Mouse (Mus musculus): Measurements from ENCODE around the gene Ctdnep1.
"Not testable (repeated sequence)": the region's sequence is repeated elsewhere in the genome, so short reads cannot be mapped to it uniquely, and the experiment has no call there.

Gene Ctdnep1

GRCm38 (mm10) chr11:69950807-69951459, 30.0 kb upstream of the Ctdnep1 start:
- DNase-seq (ENCODE audit: extremely low spot score, low spot score) = no peak

DNA sequence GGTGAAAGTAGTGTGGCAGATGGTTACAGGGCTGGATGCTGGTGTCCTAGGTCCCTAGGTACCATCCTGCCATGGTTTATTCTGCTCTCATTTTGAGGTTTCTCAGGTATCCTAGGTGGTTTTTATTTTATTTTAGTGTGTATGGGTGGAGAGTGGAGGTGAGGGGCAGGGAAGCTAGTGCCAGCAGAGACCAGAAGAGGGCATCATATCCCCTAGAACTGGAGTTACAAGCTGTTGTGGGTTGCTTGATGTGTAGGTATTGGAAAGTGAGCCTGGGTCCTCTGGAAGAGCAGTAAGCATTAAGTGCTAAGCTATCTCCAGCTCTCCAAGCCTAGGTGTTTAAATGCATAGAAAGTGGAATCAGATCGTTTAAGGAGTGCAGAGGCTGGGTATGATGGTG, 28.7 kb upstream of the Ctdnep1 start:
- no peak for DNase-seq (ENCODE audit: extremely low spot score, low spot score)

GRCm38 (mm10) chr11:69953267-69953915, 27.6 kb upstream of the Ctdnep1 start:
- no peak for DNase-seq (ENCODE audit: extremely low spot score, low spot score)

DNA sequence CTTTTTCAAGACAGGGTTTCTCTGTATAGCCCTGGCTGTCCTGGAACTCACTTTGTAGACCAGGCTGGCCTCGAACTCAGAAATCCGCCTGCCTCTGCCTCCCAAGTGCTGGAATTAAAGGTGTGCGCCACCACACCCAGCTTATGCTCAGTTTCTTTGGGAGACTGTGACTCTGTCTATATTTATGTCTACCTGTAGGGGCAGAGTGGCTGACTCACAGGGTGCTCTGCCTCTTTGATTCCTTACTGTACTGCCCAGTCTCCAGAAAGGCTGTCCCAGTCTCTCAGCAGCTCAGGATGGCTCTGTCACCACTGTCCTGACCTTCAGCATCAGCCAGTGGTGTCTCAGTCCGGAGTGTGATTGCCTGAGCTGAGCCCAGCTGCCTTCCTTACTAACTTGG, 25.3 kb upstream of the Ctdnep1 start:
- DNase-seq (ENCODE audit: extremely low spot score, low spot score) = not testable (repeated sequence)

DNA sequence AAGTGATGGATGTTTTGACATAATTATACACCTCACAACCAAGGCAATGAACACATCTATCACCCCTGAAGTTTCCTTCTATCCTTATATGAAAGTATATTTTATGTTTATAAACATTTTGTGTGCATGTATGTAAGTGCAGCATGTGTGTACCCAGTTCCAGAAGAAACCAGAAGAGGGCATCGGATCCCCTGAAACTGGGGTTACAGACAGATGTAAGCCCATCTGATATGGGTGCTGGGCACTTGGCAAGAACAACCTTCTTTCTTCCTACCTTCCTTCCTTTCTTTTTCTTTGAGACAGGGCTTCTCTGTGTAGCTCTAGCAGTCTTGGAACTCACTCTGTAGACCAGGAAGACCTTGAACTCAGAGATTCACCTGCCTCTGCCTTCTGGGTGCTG, 24.7 kb upstream of the Ctdnep1 start:
- no peak for DNase-seq (ENCODE audit: extremely low spot score, low spot score)

- DNase-seq (ENCODE audit: extremely low spot score, low spot score) = no peak
Measured at GRCm38 (mm10) chr11:69960616-69961015, 20.3 kb upstream of the Ctdnep1 start.

GRCm38 (mm10) chr11:69961841-69962240, 19.1 kb upstream of the Ctdnep1 start:
- no peak for DNase-seq (ENCODE audit: extremely low spot score, low spot score)

DNA sequence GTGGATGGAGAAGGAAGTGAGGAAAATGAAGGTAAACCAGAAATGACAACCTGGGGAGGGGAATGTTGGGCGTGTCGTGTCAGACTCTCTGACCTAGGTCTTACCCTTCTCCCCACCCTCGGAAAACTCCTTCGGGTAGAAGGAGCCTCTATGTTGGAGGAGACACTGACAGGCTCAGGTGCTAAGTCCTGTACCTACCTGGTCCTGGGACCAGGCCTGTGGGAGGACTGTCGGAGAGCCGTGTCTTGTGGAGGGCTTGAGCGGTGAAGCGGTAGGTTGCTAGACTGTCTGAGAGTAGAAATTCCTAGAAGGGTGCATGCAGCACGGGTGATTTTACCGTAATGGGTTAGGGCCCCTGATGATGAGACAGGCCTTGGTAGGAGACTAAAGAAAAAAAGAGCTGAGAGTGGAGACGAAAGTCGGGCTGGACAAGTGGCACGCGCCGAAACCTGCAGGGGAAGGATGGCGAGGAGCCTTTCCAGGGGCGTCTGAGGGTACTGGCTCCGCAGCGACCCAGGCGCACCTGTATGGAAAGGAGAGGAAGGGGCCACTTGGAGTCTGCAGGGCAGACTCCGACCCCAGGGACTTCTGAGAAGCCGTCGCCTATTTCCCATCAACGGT, 16.2 kb upstream of the Ctdnep1 start, which contains the start of gene Cldn7:
TSS of gene Cldn7 (plus strand) at position 130 of the 621 bp plus-strand sequence.
- DNase-seq (ENCODE audit: extremely low spot score, low spot score) = no peak

- DNase-seq (ENCODE audit: extremely low spot score, low spot score) = peak; percentile 30
Measured at GRCm38 (mm10) chr11:69965271-69966005, 15.5 kb upstream of the Ctdnep1 start.

GRCm38 (mm10) chr11:69966006-69966859, 14.7 kb upstream of the Ctdnep1 start:
- peak; percentile 57 for DNase-seq (ENCODE audit: extremely low spot score, low spot score)

GRCm38 (mm10) chr11:69966860-69967517, 14.0 kb upstream of the Ctdnep1 start:
- no peak for DNase-seq (ENCODE audit: extremely low spot score, low spot score)

- DNase-seq (ENCODE audit: extremely low spot score, low spot score) = no peak
Measured at GRCm38 (mm10) chr11:69968793-69969192, 12.2 kb upstream of the Ctdnep1 start.

GRCm38 (mm10) chr11:69970222-69970621, 10.7 kb upstream of the Ctdnep1 start:
- DNase-seq (ENCODE audit: extremely low spot score, low spot score) = no peak

DNA sequence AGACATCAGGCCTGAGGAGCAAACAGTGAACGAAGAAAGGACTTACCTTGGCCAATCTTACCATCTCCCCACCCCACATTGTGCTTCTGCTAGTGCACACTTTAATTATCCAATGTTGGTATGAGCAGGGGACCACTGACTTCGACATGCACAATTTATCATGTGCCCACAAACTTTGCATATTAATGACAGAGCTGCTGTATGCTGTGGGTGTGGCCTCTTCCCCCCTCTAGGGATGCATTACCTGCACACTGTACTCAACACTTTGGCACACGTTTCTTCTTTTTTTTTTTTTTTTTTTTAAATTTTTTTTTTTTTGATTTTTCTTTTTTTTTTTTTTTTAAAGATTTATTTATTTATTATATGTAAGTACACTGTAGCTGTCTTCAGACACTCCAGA, 10.2 kb upstream of the Ctdnep1 start:
- DNase-seq (ENCODE audit: extremely low spot score, low spot score) = no peak

DNA sequence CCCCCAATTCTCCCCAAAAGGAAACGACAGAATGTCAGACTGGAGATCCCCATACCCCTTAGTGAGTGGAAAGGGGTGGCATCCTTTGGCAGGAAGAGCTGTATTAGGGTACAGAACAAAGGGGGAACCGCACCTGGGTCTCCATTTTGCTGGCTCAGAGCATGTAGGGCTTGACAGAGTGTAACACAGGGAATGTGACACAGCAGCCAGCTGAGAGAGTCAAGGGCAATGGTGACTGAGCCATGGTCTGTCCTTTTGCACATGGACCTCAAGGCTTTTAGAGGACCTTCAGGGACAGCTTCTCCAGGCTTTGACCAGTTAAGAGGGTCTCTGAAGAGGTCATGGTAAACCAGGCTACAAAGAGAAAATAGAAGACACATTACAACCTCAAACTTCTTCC, 6.0 kb upstream of the Ctdnep1 start:
- DNase-seq (ENCODE audit: extremely low spot score, low spot score) = no peak

- DNase-seq (ENCODE audit: extremely low spot score, low spot score) = no peak
Measured at GRCm38 (mm10) chr11:69976271-69976670, 4.7 kb upstream of the Ctdnep1 start.

DNA sequence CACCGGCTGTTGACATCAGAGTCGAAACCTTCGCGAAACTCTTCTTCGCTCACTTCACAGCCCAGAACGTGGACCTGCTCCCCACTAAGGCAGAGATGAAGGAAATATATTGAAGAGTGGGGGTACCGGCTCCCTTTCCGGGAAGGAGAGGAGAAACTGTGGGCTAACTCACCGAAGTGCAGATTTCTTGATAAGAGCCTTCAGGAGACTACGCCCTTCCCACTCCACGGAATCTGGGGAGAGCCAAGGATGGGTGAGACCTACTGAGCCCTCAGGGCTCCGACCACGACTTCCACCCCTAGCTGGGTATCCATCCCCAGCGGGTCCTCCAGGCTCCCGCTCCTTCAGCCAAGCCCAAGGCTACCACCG, 1.1 kb upstream of the Ctdnep1 start:
- DNase-seq (ENCODE audit: extremely low spot score, low spot score) = no peak

DNA sequence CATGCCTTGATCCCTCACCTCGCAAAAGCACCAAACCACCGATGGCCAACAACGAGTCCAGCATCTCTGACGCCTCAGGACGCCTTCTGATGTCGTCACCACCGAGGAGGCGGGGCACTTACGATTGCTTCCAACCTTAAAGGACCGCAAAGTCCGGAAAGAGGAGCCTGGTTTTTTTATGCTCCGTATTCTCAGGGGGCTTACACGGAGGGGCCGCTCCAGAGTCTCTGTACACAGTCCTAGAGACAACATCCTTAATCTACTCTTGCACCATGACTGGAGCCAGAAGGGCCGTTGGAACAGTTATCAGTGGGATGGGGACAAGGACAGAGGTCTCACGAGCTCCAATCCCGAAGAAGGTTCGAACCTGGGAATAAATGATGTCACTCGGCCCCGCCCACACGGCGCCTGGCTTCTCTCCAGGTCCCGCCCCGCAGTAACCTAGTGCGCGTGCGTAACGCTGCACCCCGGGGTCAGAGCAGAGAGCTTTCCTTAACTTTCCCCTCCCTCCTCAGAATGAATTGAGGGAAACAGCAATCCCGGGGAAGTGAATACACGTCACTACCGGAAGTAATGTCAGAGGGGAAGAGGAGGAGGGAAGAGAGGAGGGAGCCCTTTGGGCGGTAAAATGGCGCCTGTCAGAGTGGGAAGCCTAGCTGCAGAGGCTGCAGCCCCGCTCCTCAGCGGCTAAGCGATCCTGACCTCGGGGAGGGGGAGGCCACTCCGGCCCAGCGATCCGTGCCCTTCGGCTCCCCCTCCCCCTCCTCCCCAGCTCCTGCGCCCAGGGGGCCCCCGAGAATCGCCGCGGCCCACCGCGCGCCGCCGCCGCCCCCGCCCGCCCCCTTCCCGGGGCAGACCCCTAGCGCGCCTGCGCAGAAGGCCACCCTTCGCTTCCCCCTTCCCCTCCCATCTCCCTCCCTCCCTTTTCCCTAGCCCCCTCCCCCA, 488 bp upstream of the Ctdnep1 start:
- peak; percentile 99 for DNase-seq (ENCODE audit: extremely low spot score, low spot score)

GRCm38 (mm10) chr11:69982225-69982624, 1.3 kb downstream of the Ctdnep1 start, which contains the start of gene Elp5:
Gene Elp5, minus strand, starts transcription at chr11:69982517.
- no peak for DNase-seq (ENCODE audit: extremely low spot score, low spot score)
